Mouse (Mus musculus) duodenum, adult 2 months (tissue): Measurements from ENCODE around the gene Hist1h4j. TPM values are rescaled to one million over a fixed set of nuclear protein-coding genes. Genes with fewer than 3 reads are reported as not detected.

Source experiments
- polyA plus RNA-seq: library from polyadenylated mRNA; depleted of rRNA; stranded (reverse); fragments of >200 nt; gene quantifications from 2 replicates; pipeline ENCODE4 v1.2.3, GENCODE M21; 2012; ENCODE audit warnings: low replicate concordance; rRNA removed

Hist1h4j gene
- polyA plus RNA-seq = 3.1 and 3.3 TPM in 2 replicates

DNA sequence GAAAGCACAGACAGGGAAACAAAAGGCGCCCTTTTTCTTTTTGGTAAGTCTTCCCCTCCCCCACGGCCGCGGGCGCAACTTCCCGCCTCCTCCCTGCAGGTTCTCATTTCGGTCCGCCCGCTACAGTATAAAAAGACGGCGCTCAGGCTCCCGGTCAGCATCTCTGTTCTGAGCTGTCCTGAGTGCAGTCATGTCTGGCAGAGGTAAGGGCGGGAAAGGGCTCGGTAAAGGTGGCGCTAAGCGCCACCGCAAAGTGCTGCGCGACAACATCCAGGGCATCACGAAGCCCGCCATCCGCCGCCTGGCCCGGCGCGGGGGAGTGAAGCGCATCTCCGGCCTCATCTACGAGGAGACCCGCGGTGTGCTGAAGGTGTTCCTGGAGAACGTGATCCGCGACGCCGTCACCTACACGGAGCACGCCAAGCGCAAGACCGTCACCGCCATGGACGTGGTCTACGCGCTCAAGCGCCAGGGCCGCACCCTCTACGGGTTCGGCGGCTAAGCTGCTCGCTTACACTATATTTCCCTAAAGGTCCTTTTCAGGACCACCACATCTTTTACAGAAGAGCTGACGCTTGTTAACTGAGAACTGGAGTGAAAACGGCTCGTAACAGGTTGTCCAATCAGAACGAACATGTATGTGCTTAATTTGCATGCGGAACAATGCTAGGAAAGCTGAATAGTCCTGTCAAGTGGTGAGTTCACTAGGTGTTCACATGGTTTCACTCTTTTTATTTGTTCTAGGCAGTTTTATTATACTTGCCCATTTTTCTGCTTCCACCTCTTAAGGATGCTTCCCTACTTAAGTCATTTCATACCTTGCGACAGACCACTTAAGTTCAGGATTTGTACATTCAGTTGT lies at the start of gene Hist1h4j:
TSS of gene Hist1h4j (plus strand) at position 159 of the 862 bp plus-strand sequence.

DNA sequence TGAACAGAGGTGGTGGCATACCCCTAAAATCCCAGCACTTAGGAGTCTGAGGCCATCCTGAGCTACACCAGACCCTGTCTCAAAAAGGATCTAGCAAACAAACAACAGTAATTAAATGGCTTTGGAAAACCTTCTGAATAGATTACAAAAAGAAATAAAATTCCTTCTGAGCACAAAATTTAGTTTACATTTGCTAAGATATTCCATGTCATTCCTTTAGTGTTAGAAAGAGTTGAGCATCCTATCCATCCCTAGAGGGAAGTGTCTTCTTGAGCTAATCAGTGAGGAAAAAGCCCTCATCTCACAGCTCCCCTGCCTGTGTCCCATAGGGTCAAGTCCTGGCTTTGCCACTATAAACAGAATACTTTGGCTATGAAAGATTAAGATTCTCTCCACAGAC lies 37.1 kb upstream of the Hist1h4j start, which contains the start of gene Olfr1359:
TSS of gene Olfr1359 (plus strand) at position 301 of the 400 bp plus-strand sequence.

DNA sequence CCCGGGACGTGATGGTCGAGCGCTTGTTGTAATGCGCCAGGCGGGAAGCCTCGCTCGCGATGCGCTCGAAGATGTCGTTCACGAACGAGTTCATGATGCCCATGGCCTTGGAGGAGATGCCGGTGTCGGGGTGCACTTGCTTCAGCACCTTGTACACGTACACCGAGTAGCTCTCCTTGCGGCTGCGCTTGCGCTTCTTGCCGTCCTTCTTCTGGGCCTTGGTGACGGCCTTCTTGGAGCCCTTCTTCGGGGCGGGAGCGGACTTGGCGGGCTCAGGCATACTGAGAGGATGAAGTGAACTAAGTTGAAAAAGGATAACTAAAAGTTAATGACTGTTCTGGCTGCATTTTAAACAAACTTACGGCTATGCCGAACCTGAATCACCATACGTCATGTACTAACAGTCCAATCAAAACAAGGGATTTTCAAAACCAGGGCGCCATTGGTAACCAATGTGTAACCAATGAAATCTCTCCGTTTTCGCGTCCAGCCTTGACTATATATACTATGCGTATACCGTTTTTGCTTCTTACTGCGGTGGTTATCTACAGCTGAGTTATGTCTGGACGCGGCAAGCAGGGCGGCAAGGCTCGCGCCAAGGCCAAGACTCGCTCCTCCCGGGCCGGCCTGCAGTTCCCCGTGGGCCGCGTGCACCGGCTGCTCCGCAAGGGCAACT lies 18.9 kb upstream of the Hist1h4j start, which contains the start of the genes Hist1h2bl and Hist1h2ai:
TSS of gene Hist1h2bl (minus strand) at position 280 of the 676 bp plus-strand sequence.
TSS of gene Hist1h2ai (plus strand) at position 559 of the 676 bp plus-strand sequence.

DNA sequence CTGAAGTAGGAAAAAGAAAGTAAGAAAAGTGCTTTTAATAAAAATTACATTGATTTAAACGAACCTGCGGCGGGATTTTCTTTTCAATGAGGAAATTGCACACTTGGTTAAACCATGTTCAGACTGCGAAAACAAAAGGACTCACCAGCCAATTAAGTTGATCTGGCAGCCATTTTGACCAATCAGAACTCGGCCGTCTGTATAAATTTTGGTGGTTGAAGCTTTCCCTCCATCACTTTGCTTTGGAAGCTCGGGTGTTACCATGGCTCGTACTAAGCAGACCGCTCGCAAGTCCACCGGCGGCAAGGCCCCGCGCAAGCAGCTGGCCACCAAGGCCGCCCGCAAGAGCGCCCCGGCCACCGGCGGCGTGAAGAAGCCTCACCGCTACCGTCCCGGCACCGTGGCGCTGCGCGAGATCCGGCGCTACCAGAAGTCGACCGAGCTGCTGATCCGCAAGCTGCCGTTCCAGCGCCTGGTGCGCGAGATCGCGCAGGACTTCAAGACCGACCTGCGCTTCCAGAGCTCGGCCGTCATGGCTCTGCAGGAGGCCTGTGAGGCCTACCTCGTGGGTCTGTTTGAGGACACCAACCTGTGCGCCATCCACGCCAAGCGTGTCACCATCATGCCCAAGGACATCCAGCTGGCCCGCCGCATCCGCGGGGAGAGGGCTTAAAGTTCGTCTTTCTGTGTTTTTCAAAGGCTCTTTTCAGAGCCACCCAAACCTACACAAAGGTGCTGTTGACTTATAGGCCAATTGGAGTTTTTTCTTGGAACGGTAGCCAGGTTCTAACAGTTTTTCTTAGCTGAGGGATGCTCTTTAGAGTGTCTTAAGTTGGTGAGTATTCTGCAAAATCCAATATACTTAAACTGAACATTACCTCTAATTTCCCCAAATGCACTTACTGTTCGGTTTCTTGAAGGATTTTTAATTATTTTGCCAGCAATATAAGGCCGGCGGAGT lies 17.2 kb upstream of the Hist1h4j start, which contains the start of gene Hist1h3h:
TSS of gene Hist1h3h (plus strand) at position 263 of the 961 bp plus-strand sequence.

DNA sequence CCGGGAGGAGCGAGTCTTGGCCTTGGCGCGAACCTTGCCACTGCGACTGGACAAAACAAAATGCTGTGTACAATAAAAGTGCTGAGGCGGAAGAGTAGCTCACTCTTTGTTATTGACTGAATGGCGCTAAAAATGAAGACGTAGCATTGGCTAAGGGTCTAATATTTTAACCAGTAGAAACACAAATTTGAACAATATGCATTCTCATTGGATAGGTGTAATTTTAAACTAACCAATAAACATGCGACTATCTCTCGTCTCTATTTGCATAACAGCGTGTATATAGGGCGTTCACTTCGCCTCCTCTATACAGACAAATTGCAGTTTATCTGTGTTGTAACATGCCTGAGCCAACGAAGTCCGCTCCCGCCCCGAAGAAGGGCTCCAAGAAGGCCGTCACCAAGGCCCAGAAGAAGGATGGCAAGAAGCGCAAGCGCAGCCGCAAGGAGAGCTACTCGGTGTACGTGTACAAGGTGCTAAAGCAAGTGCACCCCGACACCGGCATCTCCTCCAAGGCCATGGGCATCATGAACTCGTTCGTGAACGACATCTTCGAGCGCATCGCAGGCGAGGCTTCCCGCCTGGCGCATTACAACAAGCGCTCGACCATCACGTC lies 13.0 kb upstream of the Hist1h4j start, which contains the start of gene Hist1h2bm:
TSS of gene Hist1h2bm (plus strand) at position 288 of the 616 bp plus-strand sequence.

DNA sequence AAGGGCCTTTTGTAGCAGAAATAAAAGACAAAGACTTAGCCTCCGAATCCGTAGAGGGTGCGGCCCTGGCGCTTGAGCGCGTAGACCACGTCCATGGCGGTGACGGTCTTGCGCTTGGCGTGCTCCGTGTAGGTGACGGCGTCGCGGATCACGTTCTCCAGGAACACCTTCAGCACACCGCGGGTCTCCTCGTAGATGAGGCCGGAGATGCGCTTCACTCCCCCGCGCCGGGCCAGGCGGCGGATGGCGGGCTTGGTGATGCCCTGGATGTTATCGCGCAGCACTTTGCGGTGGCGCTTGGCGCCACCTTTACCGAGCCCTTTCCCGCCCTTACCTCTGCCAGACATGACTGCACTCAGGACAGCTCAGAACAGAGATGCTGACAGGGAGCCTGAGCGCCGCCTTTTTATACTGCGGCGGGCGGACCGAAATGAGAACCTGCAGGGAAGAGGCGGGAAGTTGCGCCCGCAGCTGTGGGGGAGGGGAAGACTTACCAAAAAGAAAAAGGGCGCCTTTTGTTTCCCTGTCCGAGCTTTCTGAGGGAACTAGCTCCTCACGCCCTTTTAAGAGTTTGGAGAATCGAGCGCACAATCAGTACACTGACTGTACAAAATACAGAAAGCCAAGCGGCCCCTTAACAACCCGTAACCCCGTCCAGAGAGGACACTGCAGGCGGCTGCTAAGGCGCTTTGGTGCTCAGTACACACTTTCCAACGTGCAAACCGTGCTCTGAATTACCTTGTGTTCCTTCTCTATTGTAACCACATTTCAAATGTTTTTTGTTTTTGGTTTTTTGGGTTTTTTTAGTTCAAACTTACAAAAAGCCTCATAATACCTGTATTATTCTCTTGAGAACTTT lies 15.5 kb downstream of the Hist1h4j start, which contains the start of gene Hist1h4k:
TSS of gene Hist1h4k (minus strand) at position 347 of the 859 bp plus-strand sequence.

DNA sequence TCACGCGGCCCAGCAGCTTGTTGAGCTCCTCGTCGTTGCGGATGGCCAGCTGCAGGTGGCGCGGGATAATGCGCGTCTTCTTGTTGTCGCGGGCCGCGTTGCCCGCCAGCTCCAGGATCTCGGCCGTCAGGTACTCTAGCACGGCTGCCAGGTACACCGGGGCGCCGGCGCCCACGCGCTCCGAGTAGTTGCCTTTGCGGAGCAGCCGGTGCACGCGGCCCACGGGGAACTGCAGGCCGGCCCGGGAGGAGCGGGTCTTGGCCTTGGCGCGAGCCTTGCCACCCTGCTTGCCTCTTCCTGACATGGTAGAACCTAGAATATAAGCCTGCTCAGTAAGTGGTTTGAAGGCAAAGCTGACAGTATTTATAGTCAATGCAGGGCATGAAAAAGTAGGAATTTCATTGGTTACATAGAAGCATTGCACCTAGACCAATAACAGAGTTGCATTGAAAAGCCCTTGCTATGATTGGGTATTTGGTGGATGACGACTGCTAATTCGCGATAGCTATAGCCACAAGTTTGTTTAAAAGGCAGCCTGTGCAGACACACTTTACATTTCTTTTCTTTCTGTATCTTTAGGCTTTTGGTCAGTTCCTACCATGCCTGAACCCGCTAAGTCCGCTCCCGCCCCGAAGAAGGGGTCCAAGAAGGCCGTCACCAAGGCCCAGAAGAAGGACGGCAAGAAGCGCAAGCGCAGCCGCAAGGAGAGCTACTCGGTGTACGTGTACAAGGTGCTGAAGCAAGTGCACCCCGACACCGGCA lies 18.8 kb downstream of the Hist1h4j start, which contains the start of the genes Hist1h2ak and Hist1h2bn:
TSS of gene Hist1h2ak (minus strand) at position 304 of the 762 bp plus-strand sequence.
TSS of gene Hist1h2bn (plus strand) at position 600 of the 762 bp plus-strand sequence.

DNA sequence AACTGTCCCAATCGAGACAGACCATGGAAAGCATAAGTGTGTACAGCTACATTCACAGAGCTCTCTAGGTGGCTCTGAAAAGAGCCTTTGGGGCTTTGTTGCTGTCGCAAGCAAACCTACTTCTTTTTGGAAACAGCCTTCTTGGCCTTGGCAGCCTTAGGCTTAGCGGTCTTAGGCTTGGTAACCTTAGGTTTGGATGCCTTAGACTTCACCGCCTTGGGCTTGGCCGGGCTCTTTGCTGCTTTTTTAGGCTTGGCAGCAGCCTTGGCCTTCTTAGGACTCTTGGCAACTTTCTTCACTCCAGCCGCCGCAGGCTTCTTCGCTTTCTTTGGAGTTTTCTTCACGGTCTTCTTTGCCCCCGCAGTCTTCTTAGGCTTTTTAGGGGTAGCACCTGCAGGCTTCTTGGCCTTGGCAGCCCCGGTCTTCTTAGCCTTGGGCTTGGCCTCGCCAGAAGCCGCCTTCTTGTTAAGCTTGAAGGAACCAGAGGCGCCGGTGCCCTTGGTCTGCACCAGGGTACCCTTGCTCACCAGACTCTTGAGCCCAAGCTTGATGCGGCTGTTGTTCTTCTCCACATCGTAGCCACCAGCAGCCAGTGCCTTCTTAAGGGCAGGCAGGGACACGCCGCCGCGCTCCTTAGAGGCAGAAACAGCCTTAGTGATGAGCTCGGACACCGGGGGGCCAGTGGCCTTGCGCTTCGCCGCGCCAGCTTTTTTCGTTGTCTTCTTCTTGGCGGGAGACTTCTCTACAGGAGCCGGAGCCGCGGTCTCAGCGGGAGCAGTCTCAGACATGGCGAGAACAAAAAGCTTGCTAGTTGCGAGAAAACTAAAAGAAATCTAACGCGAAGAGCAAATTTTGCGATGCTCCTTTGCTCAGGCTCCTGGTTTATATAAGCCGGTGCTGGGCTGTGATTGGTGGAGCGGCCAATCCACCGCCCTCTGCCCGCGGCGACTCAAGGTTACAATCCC lies 45.2 kb downstream of the Hist1h4j start, which contains the start of gene Hist1h1b:
TSS of gene Hist1h1b (minus strand) at position 859 of the 965 bp plus-strand sequence.

DNA sequence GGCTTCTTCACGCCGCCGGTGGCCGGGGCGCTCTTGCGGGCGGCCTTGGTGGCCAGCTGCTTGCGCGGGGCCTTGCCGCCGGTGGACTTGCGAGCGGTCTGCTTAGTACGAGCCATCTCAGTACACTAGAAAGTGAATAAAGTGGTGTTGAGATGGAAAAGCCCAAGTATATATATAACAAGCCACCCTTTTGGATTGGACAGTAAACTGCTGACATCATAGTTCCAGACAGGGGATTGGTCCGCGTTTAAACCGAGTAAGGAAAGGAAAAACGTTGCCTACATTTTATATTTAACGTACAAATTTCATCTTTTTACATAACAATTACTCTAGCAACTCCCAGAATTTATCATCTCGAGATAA lies 48.4 kb downstream of the Hist1h4j start, which contains the start of gene Hist1h3i:
TSS of gene Hist1h3i (minus strand) at position 116 of the 363 bp plus-strand sequence.

Other genes with a start within 250 kb of the Hist1h4j start
- gene AK157302, start 239.8 kb upstream of the Hist1h4j start, polyA plus RNA-seq = not detected in 2 replicates
- gene Gm11273, start 233.6 kb upstream of the Hist1h4j start, polyA plus RNA-seq = 34.6 and 52.3 TPM in 2 replicates
- gene Zkscan8, start 203.9 kb upstream of the Hist1h4j start, polyA plus RNA-seq = 0.26 and 0.42 TPM in 2 replicates
- gene Olfr1366, start 192.3 kb upstream of the Hist1h4j start, polyA plus RNA-seq = not detected in 2 replicates
- not detected in 2 replicates for gene Olfr1535, start 175.2 kb upstream of the Hist1h4j start, polyA plus RNA-seq
- not detected in 2 replicates for gene Olfr1364, start 153.3 kb upstream of the Hist1h4j start, polyA plus RNA-seq
- gene Olfr1362, start 121.0 kb upstream of the Hist1h4j start, polyA plus RNA-seq = not detected in 2 replicates
- gene Olfr11, start 92.5 kb upstream of the Hist1h4j start, polyA plus RNA-seq = not detected in 2 replicates
- not detected in 2 replicates for gene Olfr1361, start 71.7 kb upstream of the Hist1h4j start, polyA plus RNA-seq
- not detected in 2 replicates for gene Olfr1360, start 57.7 kb upstream of the Hist1h4j start, polyA plus RNA-seq
- not detected in 2 replicates for gene Olfr1359, start 37.0 kb upstream of the Hist1h4j start, polyA plus RNA-seq
- 7.5 and 8.8 TPM in 2 replicates for gene Hist1h2bl, start 18.9 kb upstream of the Hist1h4j start, polyA plus RNA-seq
- gene Hist1h2ai, start 18.6 kb upstream of the Hist1h4j start, polyA plus RNA-seq = 13.1 and 96.4 TPM in 2 replicates
- 70.2 and 104 TPM in 2 replicates for gene Hist1h3h, start 17.4 kb upstream of the Hist1h4j start, polyA plus RNA-seq
- 3.8 and 7.0 TPM in 2 replicates for gene Hist1h2bm, start 13.0 kb upstream of the Hist1h4j start, polyA plus RNA-seq
- gene Hist1h4k, start 15.4 kb downstream of the Hist1h4j start, polyA plus RNA-seq = 26.4 and 32.3 TPM in 2 replicates
- 28.1 and 60.3 TPM in 2 replicates for gene Hist1h2ak, start 18.8 kb downstream of the Hist1h4j start, polyA plus RNA-seq
- 10.3 and 18.9 TPM in 2 replicates for gene Hist1h2bn, start 19.1 kb downstream of the Hist1h4j start, polyA plus RNA-seq
- 1.6 and 2.1 TPM in 2 replicates for gene Hist1h1b, start 45.6 kb downstream of the Hist1h4j start, polyA plus RNA-seq
- gene Hist1h3i, start 48.3 kb downstream of the Hist1h4j start, polyA plus RNA-seq = 76.2 and 99.7 TPM in 2 replicates
- gene Hist1h2an, start 52.2 kb downstream of the Hist1h4j start, polyA plus RNA-seq = 8.4 and 153 TPM in 2 replicates
- 2.6 and 4.6 TPM in 2 replicates for gene Hist1h2bp, start 52.4 kb downstream of the Hist1h4j start, polyA plus RNA-seq
- gene Hist1h2bq, start 75.1 kb downstream of the Hist1h4j start, polyA plus RNA-seq = 23.5 and 27.4 TPM in 2 replicates
- gene Hist1h2ao, start 75.4 kb downstream of the Hist1h4j start, polyA plus RNA-seq = not detected in 2 replicates
- gene Hist1h4m, start 76.7 kb downstream of the Hist1h4j start, polyA plus RNA-seq = 1.3 and 6.9 TPM in 2 replicates
- 20.7 and 25.5 TPM in 2 replicates for gene Hist1h4n, start 97.1 kb downstream of the Hist1h4j start, polyA plus RNA-seq
- gene Hist1h2ap, start 98.4 kb downstream of the Hist1h4j start, polyA plus RNA-seq = 223 and 1,937 TPM in 2 replicates
- 22.5 and 29.8 TPM in 2 replicates for gene Hist1h2br, start 98.7 kb downstream of the Hist1h4j start, polyA plus RNA-seq
- 0.14 and 0.51 TPM in 2 replicates for gene Zfp184, start 210.0 kb downstream of the Hist1h4j start, polyA plus RNA-seq
- gene Pom121l2, start 246.1 kb downstream of the Hist1h4j start, polyA plus RNA-seq = not detected in 2 replicates